Mouse (Mus musculus) megakaryocyte-erythroid progenitor cell, adult 5-6 weeks (primary cell): ENCODE results near the gene Slamf9. TPM values are rescaled to one million over a fixed set of nuclear protein-coding genes. Genes with fewer than 3 reads are reported as not detected.

Source experiments
- ATAC-seq: replicated peaks from 2 replicates; pipeline ENCODE4 v1.8.0; 2016; ENCODE audit warnings: mild to moderate bottlenecking, inconsistent platforms; ENCODE audit not compliant: severe bottlenecking, poor library complexity, low FRiP score, low TSS enrichment
- total RNA-seq, 2 experiments: library from RNA; stranded (forward) in 1 of 2; stranded (reverse) in 1 of 2; fragments of 200-1000, 215-1000 nt in 1 of 2; fragments of >200 nt in 1 of 2; fragmentation: Nextera tagmentation in 1 of 2; gene quantifications; 2 replicates each; pipeline ENCODE4 v1.2.3; 2014 to 2017

Gene Slamf9
- total RNA-seq, 2 experiments from 2014 or later, result not detected

GRCm38 (mm10) chr1:172457196-172457595 is 18.0 kb upstream of the Slamf9 start:
- no peak for ATAC-seq

GRCm38 (mm10) chr1:172458041-172458440 is 17.1 kb upstream of the Slamf9 start:
- no peak for ATAC-seq

GRCm38 (mm10) chr1:172461602-172462001 is 13.6 kb upstream of the Slamf9 start:
- ATAC-seq, result no peak

- no peak for ATAC-seq
These were observed 12.6 kb upstream of the Slamf9 start for GRCm38 (mm10) chr1:172462534-172462933.

- peak; percentile 63 for ATAC-seq
These were observed 11.5 kb upstream of the Slamf9 start for GRCm38 (mm10) chr1:172463387-172464333.

GRCm38 (mm10) chr1:172468301-172468877 is 6.8 kb upstream of the Slamf9 start:
- no peak for ATAC-seq

- ATAC-seq, result no peak
These were observed 5.8 kb upstream of the Slamf9 start for GRCm38 (mm10) chr1:172469373-172469772.

- ATAC-seq, result no peak
These were observed 5.2 kb upstream of the Slamf9 start for GRCm38 (mm10) chr1:172469810-172470448.

GRCm38 (mm10) chr1:172472909-172473308 is 2.2 kb upstream of the Slamf9 start:
- ATAC-seq, result no peak

GRCm38 (mm10) chr1:172474196-172474595 is 962 bp upstream of the Slamf9 start:
- no peak for ATAC-seq

GRCm38 (mm10) chr1:172478020-172478419 is 2.9 kb downstream of the Slamf9 start:
- no peak for ATAC-seq

GRCm38 (mm10) chr1:172480376-172480775 is 5.2 kb downstream of the Slamf9 start:
- no peak for ATAC-seq

GRCm38 (mm10) chr1:172481111-172481510 is 6.0 kb downstream of the Slamf9 start:
- no peak for ATAC-seq

- ATAC-seq, result peak; percentile 86
These were observed 6.6 kb downstream of the Slamf9 start, which contains the start of gene Igsf9 for GRCm38 (mm10) chr1:172481540-172482280. Gene Igsf9, plus strand, starts transcription at chr1:172481788.

- ATAC-seq, result no peak
These were observed 7.6 kb downstream of the Slamf9 start for GRCm38 (mm10) chr1:172482518-172483360.

- ATAC-seq, result no peak
These were observed 8.2 kb downstream of the Slamf9 start for GRCm38 (mm10) chr1:172483361-172483660.

GRCm38 (mm10) chr1:172484236-172484635 is 9.1 kb downstream of the Slamf9 start:
- ATAC-seq, result no peak

GRCm38 (mm10) chr1:172484671-172485070 is 9.5 kb downstream of the Slamf9 start:
- ATAC-seq, result no peak

- no peak for ATAC-seq
These were observed 10.7 kb downstream of the Slamf9 start for GRCm38 (mm10) chr1:172485821-172486220.
